Mouse (Mus musculus): ENCODE measurements around the gene Hecw1. TPM values are rescaled to one million over a fixed set of nuclear protein-coding genes. Genes with fewer than 3 reads are reported as not detected.

Gene Hecw1
- total RNA-seq, 1 experiment: 0.94 TPM

DNA sequence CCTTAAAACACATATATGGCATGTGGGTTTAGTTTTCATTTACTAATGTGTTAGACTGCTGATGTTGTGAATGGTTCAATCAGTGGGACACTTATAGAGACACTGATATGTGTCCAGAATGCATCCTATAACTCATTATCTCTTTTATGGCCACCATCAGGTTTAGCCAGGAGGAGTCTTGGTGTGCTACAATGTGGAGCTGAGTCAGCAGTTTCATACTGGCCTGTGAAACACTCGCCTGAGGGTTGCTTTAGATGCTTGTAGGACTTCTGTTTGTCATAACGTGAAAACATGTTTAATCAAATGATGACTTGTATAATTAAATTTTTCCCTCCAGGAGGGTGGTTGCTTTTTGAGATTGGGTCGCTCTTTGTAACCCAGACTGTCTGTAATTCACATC is 343.4 kb downstream of the Hecw1 start:
- no peaks in the 10 kb centered on the region for H3K4me1 ChIP-seq (ENCODE audit: control insufficient read depth in 2 of 2, insufficient read depth in 2 of 2, low read length in 2 of 2, poor library complexity in 1 of 2)
- H3K4me3 ChIP-seq (ENCODE audit: insufficient read depth in 1 of 2, low read depth in 1 of 2, low read length in 2 of 2, poor library complexity in 1 of 2, severe bottlenecking in 1 of 2): no peak overlapping the region
- TF ChIP-seq ZC3H11A (IDR thresholded peaks at IDR 0.05; ENCODE audit: borderline replicate concordance, low read depth, low read length) (no peak), ZNF384 (IDR thresholded peaks at IDR 0.05; ENCODE audit: low read depth, low read length) (no peak), MAFK (IDR thresholded peaks at IDR 0.05; ENCODE audit: insufficient read depth, low read depth, low read length) (peak; percentile 97)
- H3K36me3 ChIP-seq (ENCODE audit: control insufficient read depth, insufficient read depth, low read length, poor library complexity, severe bottlenecking): no peaks in the 10 kb centered on the region
- H3K9me3 ChIP-seq (ENCODE audit: control insufficient read depth, insufficient read depth, low read depth, low read length): no peaks in the 10 kb centered on the region
- H3K27ac ChIP-seq (ENCODE audit: insufficient read depth, low read depth, low read length, poor library complexity, severe bottlenecking): no peak overlapping the region
- in situ Hi-C loops (cut with MboI; ENCODE audit: low sequenced_read_pairs in 2 of 2, unreplicated experiment in 2 of 2): no loop called here
- no peak overlapping the region for H3K9ac ChIP-seq (ENCODE audit: insufficient read depth, low read depth, low read length, poor library complexity, severe bottlenecking)
- no peak for DNase-seq (ENCODE audit: low read depth, low spot score)

DNA sequence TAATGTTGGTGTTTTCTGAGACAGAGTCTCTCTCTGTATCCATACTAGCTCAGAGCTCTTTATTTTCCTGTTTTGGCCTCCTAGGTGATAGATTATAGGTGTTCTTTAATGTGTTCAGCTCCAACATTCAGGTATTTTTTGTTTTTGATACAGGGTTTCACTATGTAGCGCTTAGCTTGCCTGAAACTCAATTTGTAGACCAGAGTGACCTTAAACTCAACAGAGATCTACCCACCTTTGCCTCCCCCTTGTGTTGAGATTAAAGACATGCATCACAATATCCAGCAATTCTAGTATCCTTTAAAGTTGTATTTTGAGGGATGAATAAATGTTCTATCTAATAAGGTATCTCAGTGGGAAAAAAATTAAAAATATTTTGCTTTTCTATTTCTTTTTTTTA is 345.0 kb downstream of the Hecw1 start:
- Histone ChIP-seq H3K4me1 (ENCODE audit: control insufficient read depth in 2 of 2, insufficient read depth in 2 of 2, low read length in 2 of 2, poor library complexity in 1 of 2) (no peaks in the 10 kb centered on the region), H3K9me3 (ENCODE audit: control insufficient read depth, insufficient read depth, low read depth, low read length) (no peaks in the 10 kb centered on the region), H3K4me3 (ENCODE audit: insufficient read depth in 1 of 2, low read depth in 1 of 2, low read length in 2 of 2, poor library complexity in 1 of 2, severe bottlenecking in 1 of 2) (no peak overlapping the region), H3K36me3 (ENCODE audit: control insufficient read depth, insufficient read depth, low read length, poor library complexity, severe bottlenecking) (no peaks in the 10 kb centered on the region), H3K27ac (ENCODE audit: insufficient read depth, low read depth, low read length, poor library complexity, severe bottlenecking) (no peak overlapping the region), H3K9ac (ENCODE audit: insufficient read depth, low read depth, low read length, poor library complexity, severe bottlenecking) (no peak overlapping the region)
- in situ Hi-C loops (cut with MboI; ENCODE audit: low sequenced_read_pairs in 2 of 2, unreplicated experiment in 2 of 2): no loop called here
- TF ChIP-seq MAFK (IDR thresholded peaks at IDR 0.05; ENCODE audit: insufficient read depth, low read depth, low read length): no peak
- no peak for TF ChIP-seq HCFC1 (IDR thresholded peaks at IDR 0.05; ENCODE audit: borderline replicate concordance, insufficient read depth, low read length)
- no peak for TF ChIP-seq ZNF384 (IDR thresholded peaks at IDR 0.05; ENCODE audit: low read depth, low read length)
- TF ChIP-seq ZC3H11A (IDR thresholded peaks at IDR 0.05; ENCODE audit: borderline replicate concordance, low read depth, low read length): no peak
- no peak for TF ChIP-seq CHD2 (IDR thresholded peaks at IDR 0.05; ENCODE audit: low read depth, low read length)
- no peak for DNase-seq (ENCODE audit: low read depth, low spot score)

Other genes starting within 250 kb of the Hecw1 start
- gene Mrpl32, start 89.9 kb upstream of the Hecw1 start, total RNA-seq (2012; rRNA removed): 28.2 and 42.2 TPM in 2 replicates
- 94.3 and 136 TPM in 2 replicates for gene Psma2, start 90.0 kb upstream of the Hecw1 start, total RNA-seq (2012; rRNA removed)
- gene AW209491, start 106.9 kb upstream of the Hecw1 start, total RNA-seq (2012; rRNA removed): 10.9 and 15.8 TPM in 2 replicates